ENCODE assay signal across 9 mouse cellular contexts in the genomic region with DNA sequence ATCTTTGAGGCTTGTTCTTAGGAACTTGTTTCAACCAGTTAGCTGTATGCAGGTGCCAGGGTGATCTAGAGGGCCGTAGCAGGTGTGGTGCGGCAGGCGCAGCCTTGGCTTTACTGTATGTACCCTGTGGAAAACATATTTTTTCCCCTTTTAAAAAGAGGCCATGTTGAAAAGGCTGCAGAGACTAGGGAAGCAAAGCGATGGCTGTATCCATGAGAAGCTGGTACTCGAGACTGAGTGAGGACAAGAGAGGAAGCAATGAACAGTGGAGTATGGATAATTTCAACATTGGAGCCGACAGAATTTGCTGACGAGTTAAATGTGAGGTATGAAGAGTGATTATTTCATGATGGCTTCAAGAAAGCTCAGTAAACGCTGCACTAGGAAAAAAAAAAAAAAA. TPM values are rescaled to one million over a fixed set of nuclear protein-coding genes. Genes with fewer than 3 reads are reported as not detected.
A peak's percentile ranks its signal among the peaks of the same experiment; 100 is the strongest.
DNase-seq lines count a peak whose midpoint lies in the region; ATAC-seq and TF ChIP-seq lines count a peak whose summit lies in the region.
"Had no signal": no experiment of that assay in that cellular context is flagged by ENCODE, and none has a peak within 500 bp of the region (broad histone marks: within the 10 kb centered on the region; RNA-seq: fewer than 3 reads in every experiment).

No protein-coding gene starts in this region.

- peak overlapping the region; percentile 70 for H3K4me2 ChIP-seq in kidney, embryonic 15.5 days
- peak overlapping the region; percentile 77 for H3K4me2 ChIP-seq in embryonic facial prominence, embryonic 14.5 days (ENCODE audit: low read depth, low read length)
- peak overlapping the region; percentile 75 for H3K4me2 ChIP-seq in hindbrain, embryonic 16.5 days (ENCODE audit: low read length)
- peak overlapping the region; percentile 60 for H3K4me2 ChIP-seq in midbrain, embryonic 15.5 days

- WGBS in kidney, embryonic 15.5 days = 68% methylated on average over 8 of the region's 8 CpGs
- WGBS in kidney, adult 2 months = 68% methylated on average over 8 of the region's 8 CpGs
- 64% methylated on average over 8 of the region's 8 CpGs for WGBS in embryonic facial prominence, embryonic 14.5 days
- WGBS in hindbrain, embryonic 16.5 days = 56% methylated on average over 8 of the region's 8 CpGs
- WGBS in midbrain, embryonic 15.5 days = 65% methylated on average over 8 of the region's 8 CpGs

- TF ChIP-seq POLR2A in kidney, adult 2 months (IDR thresholded peaks at IDR 0.05; ENCODE audit: low read depth, low read length) = no peak

- no peak overlapping the region for H3K27ac ChIP-seq in kidney, embryonic 15.5 days
- no peak overlapping the region for H3K27ac ChIP-seq in kidney, adult 2 months (ENCODE audit: insufficient read depth, low read depth, low read length)
- H3K27ac ChIP-seq in embryonic facial prominence, embryonic 14.5 days (replicated peaks; ENCODE audit: low read depth, low read length) = peak overlapping the region; percentile 87
- peak overlapping the region; percentile 84 for H3K27ac ChIP-seq in hindbrain, embryonic 16.5 days (ENCODE audit: low read depth, low read length)
- H3K27ac ChIP-seq in midbrain, embryonic 15.5 days = peak overlapping the region; percentile 80

- peak; percentile 16; the same call in 1 of the 2 replicates for ATAC-seq in kidney, embryonic 15.5 days (replicated peaks; ENCODE audit: low FRiP score)
- no peak for ATAC-seq in embryonic facial prominence, embryonic 14.5 days (ENCODE audit: low read depth)
- ATAC-seq in hindbrain, embryonic 16.5 days = peak; percentile 37
- ATAC-seq in midbrain, embryonic 15.5 days (replicated peaks) = peak; percentile 52

- peak overlapping the region; percentile 51; the same call in 1 of the 2 replicates for H3K4me3 ChIP-seq in kidney, embryonic 15.5 days (replicated peaks)
- H3K4me3 ChIP-seq in kidney, adult 2 months (ENCODE audit: insufficient read depth, low read depth, low read length) = no peak overlapping the region
- peak overlapping the region; percentile 48 for H3K4me3 ChIP-seq in embryonic facial prominence, embryonic 14.5 days (ENCODE audit: low read depth, low read length)
- H3K4me3 ChIP-seq in hindbrain, embryonic 16.5 days (ENCODE audit: low read length) = peak overlapping the region; percentile 50
- H3K4me3 ChIP-seq in midbrain, embryonic 15.5 days = peak overlapping the region; percentile 43

- no peak overlapping the region for H3K9ac ChIP-seq in kidney, embryonic 15.5 days
- peak overlapping the region; percentile 71; the same call in 1 of the 2 replicates for H3K9ac ChIP-seq in embryonic facial prominence, embryonic 14.5 days (ENCODE audit: low read depth, low read length)
- no peak overlapping the region; the same call in none of the 2 replicates for H3K9ac ChIP-seq in hindbrain, embryonic 16.5 days (ENCODE audit: low read depth, low read length)
- H3K9ac ChIP-seq in midbrain, embryonic 15.5 days = 0 out of 2 replicates have a peak overlapping the region, but pooled peaks have one; percentile 45

- no peak for DNase-seq in kidney, adult 2 months
- DNase-seq in embryonic facial prominence, embryonic 14.5 days (ENCODE audit: low spot score) = no peak
- no peak for DNase-seq in cerebellum, postnatal 4 days (ENCODE audit: low spot score in 2 of 2)
- DNase-seq in gastrocnemius, postnatal 4 days (ENCODE audit: low spot score in 2 of 2) = no peak
- DNase-seq in thymus, postnatal 10 days (ENCODE audit: low spot score in 2 of 2) = no peak

- no peaks in the 10 kb centered on the region for H3K9me3 ChIP-seq in kidney, embryonic 15.5 days (replicated peaks)
- H3K9me3 ChIP-seq in embryonic facial prominence, embryonic 14.5 days (ENCODE audit: control insufficient read depth, low read length) = no peaks in the 10 kb centered on the region
- H3K9me3 ChIP-seq in hindbrain, embryonic 16.5 days (ENCODE audit: control insufficient read depth, low read length) = no peaks in the 10 kb centered on the region
- no peaks in the 10 kb centered on the region for H3K9me3 ChIP-seq in midbrain, embryonic 15.5 days

- no peaks in the 10 kb centered on the region for H3K36me3 ChIP-seq in kidney, embryonic 15.5 days
- H3K36me3 ChIP-seq in kidney, adult 2 months (ENCODE audit: control insufficient read depth, insufficient read depth, low read length) = no peaks in the 10 kb centered on the region
- no peaks in the 10 kb centered on the region for H3K36me3 ChIP-seq in embryonic facial prominence, embryonic 14.5 days (ENCODE audit: control insufficient read depth, insufficient read depth, low read length)
- no peaks in the 10 kb centered on the region for H3K36me3 ChIP-seq in hindbrain, embryonic 16.5 days (ENCODE audit: control insufficient read depth, insufficient read depth, low read length)
- H3K36me3 ChIP-seq in midbrain, embryonic 15.5 days (replicated peaks) = no peaks in the 10 kb centered on the region

- H3K4me1 ChIP-seq in kidney, embryonic 15.5 days = peaks cover 12% of the 10 kb centered on the region; the same call in 1 of the 2 replicates
- no peaks in the 10 kb centered on the region for H3K4me1 ChIP-seq in kidney, adult 2 months (ENCODE audit: control insufficient read depth, insufficient read depth, low read length)
- peaks cover 13% of the 10 kb centered on the region; the same call in 1 of the 2 replicates for H3K4me1 ChIP-seq in embryonic facial prominence, embryonic 14.5 days (ENCODE audit: control insufficient read depth, insufficient read depth, low read length)
- H3K4me1 ChIP-seq in hindbrain, embryonic 16.5 days (ENCODE audit: control insufficient read depth, insufficient read depth, low read depth, low read length) = peaks cover 11% of the 10 kb centered on the region
- H3K4me1 ChIP-seq in midbrain, embryonic 15.5 days = peaks cover 14% of the 10 kb centered on the region

- no peak for TF ChIP-seq CTCF in kidney, adult 2 months (conservative IDR thresholded peaks at IDR 0.05; ENCODE audit: insufficient read depth, insufficient read length, low read depth, low read length)

- no peaks in the 10 kb centered on the region for H3K27me3 ChIP-seq in kidney, embryonic 15.5 days
- H3K27me3 ChIP-seq in kidney, adult 2 months (replicated peaks; ENCODE audit: control insufficient read depth, insufficient read depth, low read length) = no peaks in the 10 kb centered on the region
- H3K27me3 ChIP-seq in embryonic facial prominence, embryonic 14.5 days (replicated peaks; ENCODE audit: control insufficient read depth, insufficient read depth, low read length) = no peaks in the 10 kb centered on the region
- no peaks in the 10 kb centered on the region for H3K27me3 ChIP-seq in hindbrain, embryonic 16.5 days (replicated peaks; ENCODE audit: control insufficient read depth, insufficient read depth, low read length)
- no peaks in the 10 kb centered on the region for H3K27me3 ChIP-seq in midbrain, embryonic 15.5 days (replicated peaks)

RNA-seq across cellular contexts. Expression of gene 4930505A04Rik, which starts 0.4 kb away (rescaled TPM):
- 0.31 TPM in 1 of 2 replicates, not detected in the other for polyA plus RNA-seq in kidney, embryonic 15.5 days (2015; fragmentation: Nextera tagmentation; extraction: Ambion mirVana)
- polyA plus RNA-seq in kidney, adult 2 months (2012; rRNA removed) = 0.08 and 0.11 TPM in 2 replicates
- 0.24 and 0.39 TPM in 2 replicates for polyA plus RNA-seq in embryonic facial prominence, embryonic 14.5 days (2014; fragmentation: Nextera tagmentation; extraction: Ambion mirVana)
- polyA plus RNA-seq in hindbrain, embryonic 16.5 days (2015; fragmentation: Nextera tagmentation; extraction: Ambion mirVana) = 0.23 and 0.35 TPM in 2 replicates
- polyA plus RNA-seq in midbrain, embryonic 15.5 days (2015; fragmentation: Nextera tagmentation; extraction: Ambion mirVana) = 0.50 TPM in 1 of 2 replicates, not detected in the other
- total RNA-seq in gastrocnemius, postnatal 4 days (2021) = under 1 TPM; 0.31 to 0.32 TPM
- total RNA-seq: MEL had no signal

Comparison
In these comparisons a context has a peak if more than half of its experiments do, and no peak if none do; other contexts are left out.
1. H3K27ac ChIP-seq: peak in embryonic facial prominence, embryonic 14.5 days (single experiment), hindbrain, embryonic 16.5 days (single experiment) and midbrain, embryonic 15.5 days (single experiment); none in kidney, embryonic 15.5 days (single experiment) and kidney, adult 2 months (single experiment).
2. H3K9ac ChIP-seq: peak in embryonic facial prominence, embryonic 14.5 days (single experiment) and midbrain, embryonic 15.5 days (single experiment); none in kidney, embryonic 15.5 days (single experiment) and hindbrain, embryonic 16.5 days (single experiment).
3. Peak in every context shown above with its lines, with median percentiles within 50 percentile points of each other: H3K4me2 ChIP-seq.